In the genomic region with DNA sequence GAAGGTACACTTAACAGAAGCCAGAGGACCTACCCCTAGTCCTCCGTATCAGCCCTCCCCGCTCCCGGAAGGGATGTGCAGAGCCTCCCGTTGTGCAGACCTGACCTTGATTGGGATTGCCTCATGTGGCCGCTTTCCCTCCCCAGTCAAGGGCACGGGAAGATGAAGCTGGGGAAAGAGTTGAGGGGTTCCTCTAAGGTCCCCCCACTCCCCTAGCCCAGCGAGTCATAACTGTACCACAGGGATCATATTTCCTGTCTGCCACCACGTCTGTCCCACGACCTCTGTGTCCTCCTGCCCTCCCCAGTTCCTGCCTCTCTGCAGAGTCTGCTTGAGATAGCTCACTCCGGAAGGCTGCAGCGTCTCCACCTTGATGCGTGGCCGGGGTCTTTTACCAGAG, we compare ENCODE assay signal across 11 mouse cellular contexts. TPM values are rescaled to one million over a fixed set of nuclear protein-coding genes. Genes with fewer than 3 reads are reported as not detected.
DNase-seq lines count a peak whose midpoint lies in the region; ATAC-seq lines count a peak whose summit lies in the region.
"Had no signal": no experiment of that assay in that cellular context is flagged by ENCODE, and none has a peak within 500 bp of the region (broad histone marks: within the 10 kb centered on the region; RNA-seq: fewer than 3 reads in every experiment).

No protein-coding gene starts in this region.

- 10% methylated on average over 13 of the region's 13 CpGs for WGBS in lung, embryonic 16.5 days

- H3K9ac ChIP-seq in lung, embryonic 16.5 days (ENCODE audit: low read length) = peak overlapping the region; percentile 20; the same call in 1 of the 2 replicates

- no peak overlapping the region for H3K27ac ChIP-seq in lung, embryonic 16.5 days (ENCODE audit: low read length)
- H3K27ac ChIP-seq: midbrain, embryonic 10.5 days had no signal

- peak; percentile 49 for DNase-seq in adrenal gland, postnatal 10 days
- no peak for DNase-seq in adrenal gland, postnatal 4 days (ENCODE audit: low spot score in 2 of 2)
- no peak for DNase-seq in lung, postnatal 10 days
- no peak for DNase-seq in layer of hippocampus, postnatal 10 days (ENCODE audit: low spot score in 2 of 2)
- DNase-seq in layer of hippocampus, postnatal 25 days (ENCODE audit: extremely low spot score in 1 of 2, low spot score in 1 of 2) = no peak
- no peak for DNase-seq in right cerebral cortex, adult 2 months (ENCODE audit: low spot score in 2 of 2)
- DNase-seq: cerebellum, adult 8-10 months; heart, adult 11 months had no signal

- H3K4me3 ChIP-seq in lung, embryonic 16.5 days (ENCODE audit: low read length) = no peak overlapping the region
- H3K4me3 ChIP-seq: midbrain, embryonic 10.5 days had no signal

- H3K4me1 ChIP-seq in lung, embryonic 16.5 days (replicated peaks; ENCODE audit: control insufficient read depth, insufficient read depth, low read length) = peaks cover 5% of the 10 kb centered on the region

- no peak for ATAC-seq in lung, embryonic 16.5 days (ENCODE audit: low read depth)
- ATAC-seq in megakaryocyte progenitor cell, adult 5-6 weeks (replicated peaks; ENCODE audit: poor library complexity) = peak; percentile 55

- no peaks in the 10 kb centered on the region for H3K9me3 ChIP-seq in lung, embryonic 16.5 days (ENCODE audit: control insufficient read depth, low read length)
- H3K9me3 ChIP-seq: midbrain, embryonic 10.5 days had no signal

- no peaks in the 10 kb centered on the region for H3K36me3 ChIP-seq in lung, embryonic 16.5 days (ENCODE audit: control insufficient read depth, insufficient read depth, low read length)
- H3K36me3 ChIP-seq: midbrain, embryonic 10.5 days had no signal

- H3K4me2 ChIP-seq in lung, embryonic 16.5 days (ENCODE audit: low read depth, low read length) = no peak overlapping the region

- H3K27me3 ChIP-seq in lung, embryonic 16.5 days (ENCODE audit: control insufficient read depth, insufficient read depth, low read depth, low read length) = peaks cover 10% of the 10 kb centered on the region; the same call in 1 of the 2 replicates

RNA-seq across cellular contexts. Expression of a gene that starts 12.2 kb away (rescaled TPM):
- total RNA-seq in adrenal gland, postnatal 10 days (2021) = 100 to 1,000 TPM in 1 of 2 experiments, 10 to 100 TPM in 1; 92.2 to 106 TPM
- 100 to 1,000 TPM; 108 to 127 TPM for total RNA-seq in adrenal gland, postnatal 4 days (2021)
- polyA plus RNA-seq in lung, embryonic 16.5 days (2015; fragmentation: Nextera tagmentation; extraction: Ambion mirVana) = 120 and 122 TPM in 2 replicates
- 71.9 and 73.0 TPM in 2 replicates for total RNA-seq in megakaryocyte progenitor cell, adult 5-6 weeks (2015)
- 43.7 and 80.3 TPM in 2 replicates for total RNA-seq in megakaryocyte progenitor cell, adult 5-6 weeks (2017)
- total RNA-seq in layer of hippocampus, postnatal 10 days (2021) = 100 to 1,000 TPM in 1 of 2 experiments, 10 to 100 TPM in 1; 94.9 to 104 TPM
- 10 to 100 TPM; 84.3 to 99.0 TPM for total RNA-seq in layer of hippocampus, postnatal 25 days (2021)

RNA-seq across cellular contexts. Expression of a gene that starts 12.7 kb away (rescaled TPM):
- total RNA-seq in adrenal gland, postnatal 10 days (2021) = 1 to 10 TPM; 1.9 to 2.0 TPM
- 1 to 10 TPM in 1 of 2 experiments, not detected in 1; 8.8 TPM for total RNA-seq in adrenal gland, postnatal 4 days (2021)
- polyA plus RNA-seq in lung, embryonic 16.5 days (2015; fragmentation: Nextera tagmentation; extraction: Ambion mirVana) = 10.3 TPM in 1 of 2 replicates, not detected in the other
- total RNA-seq in megakaryocyte progenitor cell, adult 5-6 weeks (2015) = 18.6 and 18.7 TPM in 2 replicates
- 14.7 TPM in 1 of 2 replicates, not detected in the other for total RNA-seq in megakaryocyte progenitor cell, adult 5-6 weeks (2017)
- total RNA-seq in layer of hippocampus, postnatal 10 days (2021) = not detected
- total RNA-seq in layer of hippocampus, postnatal 25 days (2021) = 1 to 10 TPM; 8.8 TPM

RNA-seq across cellular contexts. Expression of a gene that starts 35.9 kb away (rescaled TPM):
- 10 to 100 TPM in 1 of 2 experiments, 1 to 10 TPM in 1; 7.3 to 11.2 TPM for total RNA-seq in adrenal gland, postnatal 10 days (2021)
- 10 to 100 TPM; 15.7 to 18.8 TPM for total RNA-seq in adrenal gland, postnatal 4 days (2021)
- 14.5 and 15.0 TPM in 2 replicates for polyA plus RNA-seq in lung, embryonic 16.5 days (2015; fragmentation: Nextera tagmentation; extraction: Ambion mirVana)
- total RNA-seq in megakaryocyte progenitor cell, adult 5-6 weeks (2015) = 1.2 and 2.2 TPM in 2 replicates
- 3.3 and 8.0 TPM in 2 replicates for total RNA-seq in megakaryocyte progenitor cell, adult 5-6 weeks (2017)
- 1 to 10 TPM; 7.4 to 9.3 TPM for total RNA-seq in layer of hippocampus, postnatal 10 days (2021)
- total RNA-seq in layer of hippocampus, postnatal 25 days (2021) = 1 to 10 TPM; 8.0 to 8.5 TPM

RNA-seq across cellular contexts. Expression of a gene that starts 57.6 kb away (rescaled TPM):
- 10 to 100 TPM; 68.0 to 77.5 TPM for total RNA-seq in adrenal gland, postnatal 10 days (2021)
- total RNA-seq in adrenal gland, postnatal 4 days (2021) = 100 to 1,000 TPM in 1 of 2 experiments, 10 to 100 TPM in 1; 95.9 to 114 TPM
- polyA plus RNA-seq in lung, embryonic 16.5 days (2015; fragmentation: Nextera tagmentation; extraction: Ambion mirVana) = 78.4 and 88.5 TPM in 2 replicates
- 88.7 and 123 TPM in 2 replicates for total RNA-seq in megakaryocyte progenitor cell, adult 5-6 weeks (2015)
- 101 and 127 TPM in 2 replicates for total RNA-seq in megakaryocyte progenitor cell, adult 5-6 weeks (2017)
- total RNA-seq in layer of hippocampus, postnatal 10 days (2021) = 100 to 1,000 TPM; 129 to 134 TPM
- 100 to 1,000 TPM; 121 to 140 TPM for total RNA-seq in layer of hippocampus, postnatal 25 days (2021)
